Mouse (Mus musculus) forebrain, embryonic 10.5 days (tissue): ENCODE measurements at regions not wholly inside any gene's neighbourhood (a gene's known extent, or its start where the extent isn't known, plus 50 kb on each side); places are given as distances from the start of the nearest gene placed in this dataset.

Source experiments
- DNase-seq: peaks from one replicate; pipeline ENCODE4 v3.0.0-alpha.2; 2017; ENCODE audit warnings: low spot score; ENCODE audit errors: extremely low spot score
- H3K27ac ChIP-seq: fragments of 300-500 bp; sonication (generic); 2 replicates; pipeline ENCODE4 v1.5.1; 2016; ENCODE audit warnings: mild to moderate bottlenecking
- H3K27me3 ChIP-seq: fragments of 300-500 bp; sonication (generic); 2 replicates; pipeline ENCODE4 v1.6.1; 2016; ENCODE audit warnings: mild to moderate bottlenecking; ENCODE audit not compliant: poor library complexity, severe bottlenecking
- H3K36me3 ChIP-seq: fragments of 300-500 bp; sonication (generic); replicated peaks from 2 replicates; pipeline ENCODE4 v1.6.1; 2016; ENCODE audit warnings: mild to moderate bottlenecking, moderate library complexity
- H3K4me1 ChIP-seq: fragments of 300-500 bp; sonication (generic); 2 replicates; pipeline ENCODE4 v1.6.1; 2016
- H3K4me3 ChIP-seq: fragments of 300-500 bp; sonication (generic); 2 replicates; pipeline ENCODE4 v1.5.1; 2016; ENCODE audit warnings: mild to moderate bottlenecking, moderate library complexity
- H3K9me3 ChIP-seq: fragments of 300-500 bp; sonication (generic); 2 replicates; pipeline ENCODE4 v1.6.1; 2016; ENCODE audit warnings: mild to moderate bottlenecking, moderate library complexity
- WGBS: fragments of 180-500 bp; shearing (Covaris S2); methylation state at CpG from one replicate; pipeline ENCODE4 v1.1.7; 2016; 5-methylcytosine and 5-hydroxymethylcytosine counted together

DNA sequence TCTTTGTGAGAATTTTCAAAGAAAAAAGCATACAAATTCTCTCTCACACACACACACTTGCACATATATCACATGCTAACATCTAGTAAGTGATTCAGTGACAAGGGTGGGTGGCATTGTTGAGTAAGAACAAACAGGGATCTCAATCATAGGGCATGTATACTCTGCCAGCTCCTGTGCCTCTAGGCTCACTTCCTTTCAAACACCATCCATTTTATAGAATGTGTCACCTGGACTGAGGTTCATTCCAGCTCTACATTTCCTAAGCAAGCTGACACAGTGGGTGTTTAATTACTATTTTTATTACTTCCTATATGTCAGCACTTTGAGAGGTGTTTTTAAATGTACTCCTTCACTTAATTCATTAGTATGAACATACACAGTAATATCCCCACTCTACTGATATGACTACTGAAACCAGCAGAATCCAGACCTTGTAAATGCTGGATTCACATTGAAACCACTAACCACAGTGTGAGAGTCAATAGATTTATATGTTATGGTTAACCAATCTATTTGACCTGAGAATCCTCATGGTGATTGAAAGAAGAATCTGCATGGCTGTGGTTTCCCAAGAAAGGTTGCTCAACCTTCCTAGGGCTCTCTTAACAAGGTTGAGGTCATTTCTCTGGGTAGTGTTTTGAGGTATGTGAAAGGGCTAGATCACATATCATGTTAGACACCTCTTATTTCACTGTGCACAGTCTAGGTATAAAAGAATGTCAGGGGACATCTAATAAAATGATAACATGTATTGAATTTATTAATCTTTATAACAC, 480.5 kb upstream of the Tnp1 start:
- DNase-seq, result no peak
- Histone ChIP-seq H3K9me3 (no peaks in the 10 kb centered on the region), H3K27me3 (no peaks in the 10 kb centered on the region), H3K27ac (no peak overlapping the region), H3K4me3 (no peak overlapping the region), H3K36me3 (no peaks in the 10 kb centered on the region), H3K4me1 (0 out of 2 replicates have a peak, but pooled peaks cover 3% of the 10 kb centered on the region)

DNA sequence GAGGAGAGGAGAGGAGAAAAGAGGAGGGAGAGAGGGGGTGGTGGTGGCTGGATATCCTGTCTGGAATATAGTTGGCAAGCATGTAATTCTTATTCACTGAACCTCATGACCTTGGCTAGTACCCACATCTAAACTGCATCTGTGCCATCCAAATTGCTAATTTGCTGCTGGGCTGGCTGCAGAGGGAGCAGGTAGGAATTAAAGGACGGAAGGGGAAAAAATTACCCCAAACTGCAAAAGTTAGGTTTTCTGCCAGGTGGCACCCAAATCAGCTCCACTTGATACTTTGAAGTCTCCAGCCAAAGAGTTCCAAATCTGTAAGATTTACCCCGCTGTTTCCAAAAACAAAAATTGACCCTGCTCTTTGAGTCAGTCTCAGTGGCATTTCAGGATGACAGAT, 466.2 kb upstream of the Tnp1 start:
- H3K9me3 ChIP-seq, result no peaks in the 10 kb centered on the region
- WGBS, result 90% methylated on average over 2 of the region's 2 CpGs
- H3K27ac ChIP-seq, result no peak overlapping the region
- H3K36me3 ChIP-seq, result no peaks in the 10 kb centered on the region
- H3K4me3 ChIP-seq, result no peak overlapping the region
- no peak for DNase-seq
- H3K27me3 ChIP-seq, result no peaks in the 10 kb centered on the region
- H3K4me1 ChIP-seq, result peaks cover 6% of the 10 kb centered on the region; the same call in 1 of the 2 replicates

DNA sequence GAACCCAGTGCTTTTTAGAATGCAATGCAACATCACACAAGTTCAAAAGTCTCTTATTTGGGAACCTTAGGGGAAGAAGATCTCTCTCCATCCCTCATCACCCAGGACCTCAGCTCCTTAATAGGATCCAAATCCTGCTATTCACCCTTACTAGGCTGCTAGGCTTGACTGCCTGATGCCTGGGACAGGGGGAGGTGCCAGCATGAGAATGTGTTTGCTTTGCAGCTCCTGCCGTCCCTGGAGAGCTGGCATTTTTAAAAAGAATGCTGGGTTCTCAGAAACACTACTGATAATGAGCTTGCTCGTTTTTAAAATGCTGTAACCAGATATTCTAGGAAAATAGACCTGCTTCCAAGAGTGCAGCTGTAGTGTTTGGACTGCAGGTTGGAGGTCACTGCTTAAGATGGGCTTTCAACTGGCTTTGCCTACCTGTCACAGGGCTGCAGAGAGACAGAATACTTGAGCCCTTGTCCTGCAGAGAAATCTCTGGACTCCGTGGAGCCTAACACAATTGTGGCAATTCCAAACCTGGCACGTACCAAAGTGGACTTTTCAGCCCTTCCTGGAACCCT, 463.7 kb upstream of the Tnp1 start:
- H3K27ac ChIP-seq, result no peak overlapping the region
- no peak for DNase-seq

DNA sequence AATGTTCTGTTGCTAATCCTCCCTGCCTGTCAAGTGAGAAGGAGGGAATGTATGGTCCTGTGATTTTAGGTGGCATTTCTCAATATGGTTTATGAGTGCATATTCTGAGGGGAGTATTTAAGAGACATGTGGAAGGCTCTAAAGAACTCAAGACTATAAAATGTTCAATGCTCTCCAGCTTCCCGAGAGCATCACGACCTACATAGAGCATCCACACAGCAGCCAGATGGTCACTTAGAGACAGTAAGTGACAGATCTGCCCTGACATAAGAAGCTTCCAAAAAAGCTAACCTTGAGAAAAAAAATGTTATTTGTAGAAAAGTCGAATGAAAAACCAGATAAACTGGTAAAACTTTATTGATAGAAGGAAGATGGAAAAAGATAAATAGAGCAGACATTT, 444.9 kb upstream of the Tnp1 start:
- H3K4me3 ChIP-seq, result no peak overlapping the region
- H3K36me3 ChIP-seq, result no peaks in the 10 kb centered on the region
- WGBS, result 86% methylated on average over 3 of the region's 3 CpGs
- no peak overlapping the region for H3K27ac ChIP-seq
- H3K9me3 ChIP-seq, result no peaks in the 10 kb centered on the region
- no peaks in the 10 kb centered on the region for H3K27me3 ChIP-seq
- no peak for DNase-seq
- H3K4me1 ChIP-seq, result peaks cover 8% of the 10 kb centered on the region

More for the DNA sequence above, 463.7 kb upstream of the Tnp1 start:
- no peaks in the 10 kb centered on the region for H3K36me3 ChIP-seq
- H3K4me1 ChIP-seq, result peaks cover 6% of the 10 kb centered on the region; the same call in 1 of the 2 replicates
- 62% methylated on average over 4 of the region's 4 CpGs for WGBS
- no peaks in the 10 kb centered on the region for H3K27me3 ChIP-seq
- no peak overlapping the region for H3K4me3 ChIP-seq
- H3K9me3 ChIP-seq, result no peaks in the 10 kb centered on the region

DNA sequence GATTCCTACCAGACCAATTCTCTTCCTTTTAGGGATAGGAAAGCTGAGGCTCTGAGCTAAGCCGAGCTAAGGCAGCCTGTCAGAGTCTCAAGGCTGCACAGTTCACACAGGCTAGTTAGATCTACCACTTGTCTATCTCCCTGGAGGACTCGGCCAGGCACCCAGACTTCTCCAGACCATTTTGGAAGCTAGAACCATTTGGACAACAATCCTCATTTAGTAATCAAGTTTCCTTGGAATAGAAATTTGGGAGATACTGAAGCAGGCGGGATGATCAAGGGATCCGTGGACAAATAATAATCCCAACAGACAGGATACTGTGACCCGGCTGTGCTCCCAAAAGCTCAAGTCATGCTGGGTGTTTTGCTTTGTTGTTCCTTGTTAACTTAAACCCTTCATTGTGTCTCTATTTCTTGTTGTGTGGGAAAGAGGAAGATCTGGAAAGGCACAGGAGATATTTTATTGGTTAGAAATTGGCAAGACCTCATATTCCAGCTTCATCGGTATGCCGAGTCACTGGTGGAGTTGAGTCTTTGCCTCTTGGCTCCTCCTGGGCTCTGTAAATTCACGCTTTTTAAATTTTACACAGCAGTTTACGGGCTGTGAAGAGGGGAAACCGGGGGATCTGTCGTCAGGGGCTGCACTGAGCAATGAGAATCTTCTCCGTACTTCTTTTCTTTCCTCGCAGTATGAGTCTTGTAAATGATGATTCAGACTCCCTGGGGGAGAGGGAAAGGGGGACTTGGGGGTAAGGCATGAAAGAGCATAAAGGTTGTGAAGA, 444.2 kb upstream of the Tnp1 start:
- H3K27ac ChIP-seq, result no peak overlapping the region
- DNase-seq, result no peak

DNA sequence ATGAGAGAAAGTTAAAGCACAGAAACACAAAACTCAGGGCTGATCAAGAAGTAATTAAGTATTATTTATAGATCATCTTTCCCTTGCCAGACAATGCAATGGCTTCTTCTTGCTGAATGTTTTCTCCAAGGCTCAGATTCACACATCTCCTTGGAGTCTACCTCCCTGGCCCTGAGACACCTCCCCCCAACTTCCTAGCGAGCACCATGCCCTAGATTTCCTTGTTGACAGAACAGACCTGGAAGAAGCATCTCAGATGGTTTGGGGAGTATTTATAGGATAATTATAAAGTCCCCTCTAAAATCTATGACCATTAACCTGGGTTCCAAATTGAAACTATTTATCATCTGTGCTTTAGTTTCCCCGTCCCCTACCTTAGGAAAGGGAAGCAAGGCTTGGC, 441.6 kb upstream of the Tnp1 start:
- WGBS, result 89% methylated on average over 2 of the region's 2 CpGs
- Histone ChIP-seq H3K4me3 (no peak overlapping the region), H3K4me1 (peaks cover 8% of the 10 kb centered on the region), H3K27ac (no peak overlapping the region), H3K27me3 (no peaks in the 10 kb centered on the region), H3K36me3 (no peaks in the 10 kb centered on the region), H3K9me3 (no peaks in the 10 kb centered on the region)
- no peak for DNase-seq

More for the DNA sequence above, 444.2 kb upstream of the Tnp1 start:
- H3K9me3 ChIP-seq, result no peaks in the 10 kb centered on the region
- no peak overlapping the region for H3K4me3 ChIP-seq
- 71% methylated on average over 13 of the region's 13 CpGs for WGBS
- no peaks in the 10 kb centered on the region for H3K27me3 ChIP-seq
- H3K4me1 ChIP-seq, result peaks cover 8% of the 10 kb centered on the region
- H3K36me3 ChIP-seq, result no peaks in the 10 kb centered on the region

DNA sequence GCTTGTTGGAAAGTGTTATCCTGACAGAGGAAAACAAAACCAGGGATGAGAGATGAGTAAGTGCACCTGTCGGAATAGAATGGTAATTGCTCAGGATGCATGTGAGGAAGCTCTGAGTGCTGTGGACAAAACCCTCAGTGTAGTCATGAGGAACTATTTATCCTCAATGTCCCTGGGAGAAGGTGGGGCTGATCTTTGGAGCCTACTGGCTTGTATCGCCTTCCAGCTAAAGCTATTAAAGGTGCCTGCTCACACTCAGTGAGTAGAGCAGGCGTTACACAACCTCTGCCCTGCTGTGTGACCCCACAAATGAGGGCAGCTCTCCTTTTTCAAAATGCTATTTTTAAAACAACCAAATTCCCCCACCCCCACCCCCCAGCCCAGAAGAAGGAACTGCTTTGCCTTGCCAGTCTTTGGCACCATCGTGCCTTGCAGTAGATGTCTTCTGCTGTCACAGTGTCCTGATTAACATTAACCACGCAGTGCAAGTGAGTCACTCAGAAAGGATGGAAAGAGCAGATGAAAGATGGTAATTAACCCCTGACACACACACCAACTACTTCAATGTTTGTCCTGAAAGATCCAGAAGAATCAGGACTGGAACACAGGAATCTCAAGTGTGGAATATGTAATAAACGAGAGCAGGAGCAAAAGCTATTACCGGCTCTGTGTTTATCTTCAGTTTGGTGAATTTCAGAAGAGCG, 440.8 kb upstream of the Tnp1 start:
- Histone ChIP-seq H3K27ac (no peak overlapping the region), H3K4me3 (no peak overlapping the region), H3K27me3 (no peaks in the 10 kb centered on the region), H3K36me3 (no peaks in the 10 kb centered on the region), H3K9me3 (no peaks in the 10 kb centered on the region), H3K4me1 (peaks cover 8% of the 10 kb centered on the region)
- WGBS, result 87% methylated on average over 8 of the region's 8 CpGs
- DNase-seq, result no peak

DNA sequence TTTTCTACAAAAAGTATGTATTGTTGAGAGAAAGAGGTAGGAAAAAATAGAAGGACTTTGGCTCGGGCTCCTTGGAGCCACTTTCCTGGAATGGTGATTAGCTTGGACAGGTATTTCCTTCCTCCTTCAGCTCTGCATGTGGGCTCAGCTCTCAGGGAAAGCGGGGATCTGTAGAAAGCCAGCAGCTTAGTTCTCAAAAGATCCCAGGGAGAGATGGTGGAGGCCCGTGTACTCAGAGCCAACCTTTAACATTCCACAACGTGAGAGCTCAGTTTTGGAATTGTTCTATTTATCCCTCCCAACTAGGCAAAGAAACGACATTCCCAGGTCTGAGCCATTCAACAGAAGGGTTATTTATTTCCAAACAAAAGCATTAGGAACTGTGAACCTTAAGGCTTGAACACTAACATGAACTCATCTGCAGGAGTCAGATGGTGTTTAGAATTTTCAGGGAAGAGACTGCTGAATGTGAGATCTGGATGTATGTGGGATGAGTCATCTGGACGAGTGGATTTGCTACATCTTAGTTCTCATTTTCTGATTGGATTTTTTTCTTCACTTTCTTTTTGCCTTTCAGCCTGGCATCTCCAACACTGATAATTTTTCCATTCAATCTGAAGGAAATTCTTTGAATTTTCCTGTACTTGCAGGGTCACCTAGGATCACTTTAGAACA, 428.6 kb upstream of the Tnp1 start:
- Histone ChIP-seq H3K36me3 (no peaks in the 10 kb centered on the region), H3K27ac (no peak overlapping the region), H3K27me3 (no peaks in the 10 kb centered on the region), H3K4me3 (no peak overlapping the region), H3K9me3 (0 out of 2 replicates have a peak, but pooled peaks cover 4% of the 10 kb centered on the region), H3K4me1 (no peaks in the 10 kb centered on the region)
- DNase-seq, result no peak
- 48% methylated on average over 6 of the region's 6 CpGs for WGBS

DNA sequence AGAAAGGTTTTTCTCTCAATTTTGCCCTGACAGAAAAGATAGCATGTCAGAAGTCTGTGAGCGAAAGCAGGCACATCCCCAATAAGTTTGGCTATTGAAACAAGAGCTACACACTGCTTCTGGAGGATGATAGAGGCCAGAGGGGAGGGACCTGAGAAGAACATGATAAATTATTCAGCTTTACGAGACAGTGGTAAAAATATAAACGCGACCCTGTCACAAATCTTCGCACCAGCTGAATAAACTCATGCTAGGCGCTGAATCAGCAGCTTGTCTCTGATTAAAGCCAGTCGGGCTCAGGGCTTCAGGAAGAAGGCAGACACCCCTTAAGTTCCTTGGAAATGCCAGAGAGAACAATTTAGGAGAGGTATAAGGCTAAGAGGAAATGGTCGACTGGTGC, 422.7 kb upstream of the Tnp1 start:
- Histone ChIP-seq H3K36me3 (no peaks in the 10 kb centered on the region), H3K4me3 (no peak overlapping the region), H3K27me3 (no peaks in the 10 kb centered on the region), H3K9me3 (0 out of 2 replicates have a peak, but pooled peaks cover 4% of the 10 kb centered on the region), H3K27ac (no peak overlapping the region), H3K4me1 (peaks cover 3% of the 10 kb centered on the region; the same call in 1 of the 2 replicates)
- no peak for DNase-seq
- 77% methylated on average over 8 of the region's 8 CpGs for WGBS

DNA sequence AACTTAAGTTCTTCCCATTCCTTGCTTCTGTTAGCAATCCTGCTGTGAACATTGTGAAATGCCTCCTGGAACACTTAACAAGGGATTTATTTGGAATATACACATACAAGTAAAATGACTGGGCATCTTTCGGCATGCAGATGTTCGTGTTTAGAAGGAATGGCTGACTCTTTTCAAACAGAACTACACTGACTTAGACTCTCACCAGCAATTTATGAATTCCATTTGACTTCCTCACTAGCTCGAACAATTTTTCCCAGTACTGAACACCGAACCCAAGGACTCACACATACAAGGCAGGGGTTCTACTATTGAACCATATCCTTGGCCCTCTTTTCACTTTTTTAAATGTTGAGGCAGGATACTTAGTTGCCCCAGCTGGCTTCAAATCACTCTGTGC, 412.4 kb upstream of the Tnp1 start:
- Histone ChIP-seq H3K9me3 (no peaks in the 10 kb centered on the region), H3K4me3 (no peak overlapping the region), H3K27ac (no peak overlapping the region), H3K27me3 (no peaks in the 10 kb centered on the region), H3K36me3 (no peaks in the 10 kb centered on the region), H3K4me1 (no peaks in the 10 kb centered on the region)
- no peak for DNase-seq
- 92% methylated on average over 4 of the region's 4 CpGs for WGBS

DNA sequence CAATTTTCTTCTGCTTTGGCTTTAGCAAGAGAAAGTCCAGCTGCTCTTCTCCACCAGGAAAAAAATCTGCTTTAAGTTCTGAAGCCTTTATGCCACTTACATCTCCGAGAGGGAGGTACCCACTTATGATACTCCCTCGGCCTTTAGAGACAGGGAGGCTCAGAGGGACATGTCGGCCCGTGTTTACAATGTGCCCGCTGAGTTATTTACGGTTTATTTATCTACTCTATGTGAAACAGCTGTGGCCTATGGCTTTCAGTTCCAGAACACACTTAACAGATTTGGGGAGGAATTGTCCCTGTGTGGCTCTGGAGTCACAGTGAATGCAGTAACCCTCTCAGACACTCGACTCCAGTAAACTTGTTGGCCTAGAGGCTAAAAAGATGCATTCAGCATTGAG, 409.3 kb upstream of the Tnp1 start:
- 74% methylated on average over 7 of the region's 7 CpGs for WGBS
- H3K4me1 ChIP-seq, result no peaks in the 10 kb centered on the region
- H3K27ac ChIP-seq, result no peak overlapping the region
- no peaks in the 10 kb centered on the region for H3K36me3 ChIP-seq
- H3K4me3 ChIP-seq, result no peak overlapping the region
- no peaks in the 10 kb centered on the region; the same call in 1 of the 2 replicates for H3K9me3 ChIP-seq
- DNase-seq, result no peak
- no peaks in the 10 kb centered on the region for H3K27me3 ChIP-seq

DNA sequence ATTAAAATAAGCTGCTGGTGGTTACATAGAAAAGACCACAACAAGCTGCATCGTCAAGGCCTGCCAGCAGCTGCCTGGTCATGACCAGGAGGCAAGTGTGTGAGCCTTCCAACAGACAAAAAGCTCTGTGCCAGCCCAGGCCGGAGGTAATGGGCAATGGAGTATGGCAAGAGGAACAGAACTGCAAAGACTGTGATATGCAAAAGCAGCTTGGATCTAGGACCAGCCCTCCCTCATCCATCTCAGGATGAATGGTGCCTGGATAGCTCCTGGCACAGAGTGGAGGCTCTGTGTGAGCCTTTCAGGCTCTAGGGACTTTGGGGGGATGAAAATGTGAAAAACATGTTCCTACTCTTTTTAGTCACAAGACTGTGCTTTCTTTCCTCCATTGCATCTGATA, 402.5 kb upstream of the Tnp1 start:
- 95% methylated on average over 2 of the region's 2 CpGs for WGBS

More for the DNA sequence above, 402.5 kb upstream of the Tnp1 start:
- Histone ChIP-seq H3K9me3 (no peaks in the 10 kb centered on the region; the same call in 1 of the 2 replicates), H3K36me3 (no peaks in the 10 kb centered on the region), H3K4me1 (peaks cover 7% of the 10 kb centered on the region), H3K27me3 (no peaks in the 10 kb centered on the region), H3K27ac (no peak overlapping the region), H3K4me3 (no peak overlapping the region)
- DNase-seq, result no peak
